In the genomic region with DNA sequence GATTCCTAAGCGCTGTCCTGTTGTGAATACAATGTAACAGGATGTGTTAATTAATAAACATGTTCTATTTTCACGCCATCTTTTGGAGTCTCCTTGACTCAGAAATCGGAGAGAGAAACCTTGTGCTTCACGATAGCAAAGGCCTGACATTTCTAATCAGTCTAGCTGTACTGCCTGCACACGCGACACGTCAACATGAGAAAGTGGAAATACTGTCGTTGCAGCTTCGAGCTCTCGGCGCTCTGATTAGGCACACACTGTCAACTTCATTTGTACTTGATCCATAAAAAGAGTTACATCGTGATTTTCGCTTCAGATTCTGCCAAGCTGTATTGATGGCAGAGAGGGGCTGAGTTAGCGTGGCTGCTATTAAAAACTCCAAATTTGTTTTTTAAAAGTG, we compare ENCODE assay signal across 18 mouse cellular contexts.
DNase-seq lines count a peak whose midpoint lies in the region; ATAC-seq lines count a peak whose summit lies in the region.
"Had no signal": no experiment of that assay in that cellular context is flagged by ENCODE, and none has a peak within 500 bp of the region (broad histone marks: within the 10 kb centered on the region; RNA-seq: fewer than 3 reads in every experiment).

No protein-coding gene starts in this region.

- DNase-seq in forebrain, embryonic 14.5 days (ENCODE audit: low spot score): peak; percentile 25
- DNase-seq in forebrain, embryonic 10.5 days (ENCODE audit: extremely low spot score, low spot score): no peak
- DNase-seq in heart, postnatal 10 days: no peak
- DNase-seq in midbrain, embryonic 14.5 days: peak; percentile 36
- DNase-seq in midbrain, embryonic 11.5 days (ENCODE audit: low spot score, missing footprints): no peak
- DNase-seq in layer of hippocampus, postnatal 25 days (ENCODE audit: extremely low spot score in 1 of 2, low spot score in 1 of 2): no peak
- DNase-seq in adipocyte (ENCODE audit: low spot score): no peak
- DNase-seq: cerebellum, adult 11-12 months; cerebellum, adult 9-10 months; cerebellum, postnatal 25 days; gastrocnemius, postnatal 14 days; kidney, adult 8-10 months had no signal

- no peak for ATAC-seq in forebrain, embryonic 14.5 days
- no peak for ATAC-seq in heart, embryonic 14.5 days (ENCODE audit: insufficient number of reproducible peaks, insufficient read depth, low FRiP score, low read depth)
- ATAC-seq in midbrain, embryonic 14.5 days (ENCODE audit: low FRiP score, low TSS enrichment): no peak
- ATAC-seq in midbrain, embryonic 11.5 days (ENCODE audit: low FRiP score): no peak
- ATAC-seq: forebrain, embryonic 13.5 days; intestine, postnatal 0 days had no signal

- no peak overlapping the region for H3K9ac ChIP-seq in forebrain, embryonic 14.5 days (ENCODE audit: low read length)
- no peak overlapping the region for H3K9ac ChIP-seq in heart, embryonic 14.5 days (ENCODE audit: low read length)
- H3K9ac ChIP-seq in midbrain, embryonic 14.5 days (replicated peaks; ENCODE audit: low read length): no peak overlapping the region
- no peak overlapping the region for H3K9ac ChIP-seq in midbrain, embryonic 11.5 days (ENCODE audit: low read length)
- H3K9ac ChIP-seq: embryonic facial prominence, embryonic 12.5 days; forebrain, embryonic 13.5 days; heart, embryonic 12.5 days; hindbrain, embryonic 15.5 days had no signal

- no peaks in the 10 kb centered on the region for H3K36me3 ChIP-seq in forebrain, embryonic 14.5 days (ENCODE audit: control insufficient read depth, insufficient read depth, low read length)
- H3K36me3 ChIP-seq in forebrain, embryonic 10.5 days (replicated peaks): no peaks in the 10 kb centered on the region
- no peaks in the 10 kb centered on the region for H3K36me3 ChIP-seq in heart, embryonic 14.5 days (ENCODE audit: control insufficient read depth, insufficient read depth, low read length)
- no peaks in the 10 kb centered on the region for H3K36me3 ChIP-seq in midbrain, embryonic 14.5 days (ENCODE audit: control insufficient read depth, insufficient read depth, low read length)
- H3K36me3 ChIP-seq in midbrain, embryonic 11.5 days (ENCODE audit: control insufficient read depth, insufficient read depth, low read length): no peaks in the 10 kb centered on the region
- H3K36me3 ChIP-seq: embryonic facial prominence, embryonic 12.5 days; heart, embryonic 12.5 days; hindbrain, embryonic 15.5 days had no signal

- H3K27ac ChIP-seq in forebrain, embryonic 14.5 days (ENCODE audit: low read depth, low read length): no peak overlapping the region
- H3K27ac ChIP-seq in forebrain, embryonic 10.5 days: no peak overlapping the region
- H3K27ac ChIP-seq in heart, embryonic 14.5 days (replicated peaks in 1 of 2; ENCODE audit: control insufficient read depth in 1 of 2, insufficient read depth in 1 of 2, low read depth in 2 of 2, low read length in 2 of 2): no peak overlapping the region
- no peak overlapping the region for H3K27ac ChIP-seq in midbrain, embryonic 14.5 days (replicated peaks; ENCODE audit: low read depth, low read length)
- no peak overlapping the region for H3K27ac ChIP-seq in midbrain, embryonic 11.5 days (ENCODE audit: low read depth, low read length)
- H3K27ac ChIP-seq: embryonic facial prominence, embryonic 12.5 days; forebrain, embryonic 13.5 days; hindbrain, embryonic 15.5 days had no signal

- H3K4me1 ChIP-seq in forebrain, embryonic 14.5 days (ENCODE audit: control insufficient read depth, insufficient read depth, low read length): no peaks in the 10 kb centered on the region
- H3K4me1 ChIP-seq in forebrain, embryonic 10.5 days: peaks cover 13% of the 10 kb centered on the region
- peaks cover 6 to 10% of the 10 kb centered on the region in 2 experiments; a peak in 3 of 4 replicates for H3K4me1 ChIP-seq in heart, embryonic 14.5 days (ENCODE audit: control insufficient read depth in 2 of 2, insufficient read depth in 2 of 2, low read length in 2 of 2)
- H3K4me1 ChIP-seq in midbrain, embryonic 14.5 days (ENCODE audit: control insufficient read depth, insufficient read depth, low read length): peaks cover 10% of the 10 kb centered on the region
- H3K4me1 ChIP-seq in midbrain, embryonic 11.5 days (ENCODE audit: control insufficient read depth, insufficient read depth, low read length): no peaks in the 10 kb centered on the region
- H3K4me1 ChIP-seq: forebrain, embryonic 13.5 days had no signal

- H3K4me2 ChIP-seq in forebrain, embryonic 14.5 days (ENCODE audit: low read length): no peak overlapping the region
- H3K4me2 ChIP-seq in heart, embryonic 14.5 days (ENCODE audit: low read length): peak overlapping the region; percentile 1; the same call in 1 of the 2 replicates
- no peak overlapping the region for H3K4me2 ChIP-seq in midbrain, embryonic 14.5 days (ENCODE audit: low read length)
- H3K4me2 ChIP-seq in midbrain, embryonic 11.5 days: no peak overlapping the region
- H3K4me2 ChIP-seq: embryonic facial prominence, embryonic 12.5 days; forebrain, embryonic 13.5 days; heart, embryonic 12.5 days; hindbrain, embryonic 15.5 days had no signal

- no peaks in the 10 kb centered on the region for H3K27me3 ChIP-seq in forebrain, embryonic 14.5 days (replicated peaks; ENCODE audit: control insufficient read depth, insufficient read depth, low read length)
- no peaks in the 10 kb centered on the region for H3K27me3 ChIP-seq in forebrain, embryonic 10.5 days (ENCODE audit: poor library complexity, severe bottlenecking)
- H3K27me3 ChIP-seq in heart, embryonic 14.5 days (ENCODE audit: control insufficient read depth, insufficient read depth, low read length): no peaks in the 10 kb centered on the region
- no peaks in the 10 kb centered on the region for H3K27me3 ChIP-seq in midbrain, embryonic 14.5 days (ENCODE audit: control insufficient read depth, insufficient read depth, low read length)
- no peaks in the 10 kb centered on the region for H3K27me3 ChIP-seq in midbrain, embryonic 11.5 days (ENCODE audit: control insufficient read depth, insufficient read depth, low read length)
- H3K27me3 ChIP-seq: embryonic facial prominence, embryonic 12.5 days; forebrain, embryonic 13.5 days; heart, embryonic 12.5 days; hindbrain, embryonic 15.5 days had no signal

- no peaks in the 10 kb centered on the region for H3K9me3 ChIP-seq in forebrain, embryonic 14.5 days (replicated peaks; ENCODE audit: control insufficient read depth, low read length)
- H3K9me3 ChIP-seq in forebrain, embryonic 10.5 days: no peaks in the 10 kb centered on the region
- no peaks in the 10 kb centered on the region for H3K9me3 ChIP-seq in heart, embryonic 14.5 days (ENCODE audit: control insufficient read depth, low read length)
- H3K9me3 ChIP-seq in midbrain, embryonic 14.5 days (ENCODE audit: control insufficient read depth, low read length): no peaks in the 10 kb centered on the region
- no peaks in the 10 kb centered on the region for H3K9me3 ChIP-seq in midbrain, embryonic 11.5 days (ENCODE audit: control insufficient read depth, low read length)
- H3K9me3 ChIP-seq: embryonic facial prominence, embryonic 12.5 days; forebrain, embryonic 13.5 days; heart, embryonic 12.5 days; hindbrain, embryonic 15.5 days had no signal

- no peak overlapping the region for H3K4me3 ChIP-seq in forebrain, embryonic 14.5 days (ENCODE audit: low read depth, low read length)
- H3K4me3 ChIP-seq in forebrain, embryonic 10.5 days: no peak overlapping the region
- no peak overlapping the region for H3K4me3 ChIP-seq in heart, embryonic 14.5 days (ENCODE audit: control insufficient read depth in 1 of 2, insufficient read depth in 1 of 2, low read depth in 1 of 2, low read length in 2 of 2)
- H3K4me3 ChIP-seq in midbrain, embryonic 14.5 days (replicated peaks; ENCODE audit: low read depth, low read length): no peak overlapping the region
- no peak overlapping the region for H3K4me3 ChIP-seq in midbrain, embryonic 11.5 days (ENCODE audit: low read depth, low read length)
- H3K4me3 ChIP-seq: embryonic facial prominence, embryonic 12.5 days; forebrain, embryonic 13.5 days; heart, embryonic 12.5 days; hindbrain, embryonic 15.5 days had no signal

- 75% methylated on average over 14 of the region's 14 CpGs for WGBS in forebrain, embryonic 14.5 days
- WGBS in forebrain, embryonic 10.5 days: 93% methylated on average over 14 of the region's 14 CpGs
- 48% methylated on average over 14 of the region's 14 CpGs for WGBS in heart, embryonic 14.5 days
- WGBS in midbrain, embryonic 14.5 days: 48% methylated on average over 14 of the region's 14 CpGs
- 89% methylated on average over 14 of the region's 14 CpGs for WGBS in midbrain, embryonic 11.5 days

- intact Hi-C loops in heart, postnatal 10 days (cut with DNase I): no loop called here

Comparison
In these comparisons a context has a peak if more than half of its experiments do, and no peak if none do; other contexts are left out.
1. DNase-seq: peak in forebrain, embryonic 14.5 days (single experiment) and midbrain, embryonic 14.5 days (single experiment); none in forebrain, embryonic 10.5 days (single experiment), heart, postnatal 10 days (0 of 2), midbrain, embryonic 11.5 days (single experiment), layer of hippocampus, postnatal 25 days (0 of 2) and adipocyte (single experiment).